ENCODE assay signal across 12 mouse cellular contexts in the genomic region with DNA sequence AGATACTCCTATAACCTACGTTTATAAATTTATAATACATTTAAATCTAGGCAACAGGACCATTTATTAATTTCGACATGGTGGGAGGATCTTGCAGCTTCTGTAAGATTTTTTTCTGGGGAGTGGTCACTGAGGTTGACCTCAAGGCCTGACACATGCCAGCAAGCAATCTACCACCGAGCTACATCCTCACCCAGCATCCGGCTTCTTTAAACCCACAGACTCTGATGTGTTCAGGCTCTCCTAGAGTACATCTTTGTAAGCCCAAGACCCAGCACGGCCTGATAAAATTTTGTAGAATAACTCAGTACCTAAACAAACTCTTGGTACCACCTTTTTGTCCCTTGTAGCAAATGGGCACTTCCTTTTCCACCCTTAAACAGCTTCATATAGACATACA.
"Had no signal": no experiment of that assay in that cellular context is flagged by ENCODE, and none has a peak within 500 bp of the region (broad histone marks: within the 10 kb centered on the region; RNA-seq: fewer than 3 reads in every experiment).

No protein-coding gene starts in this region.

- H3K27ac ChIP-seq: left cerebral cortex, adult 2 months; limb, embryonic 12.5 days; liver, embryonic 13.5 days; lung, embryonic 15.5 days; macrophage had no signal

- H3K4me3 ChIP-seq: left cerebral cortex, adult 2 months; limb, embryonic 12.5 days; liver, embryonic 13.5 days; lung, embryonic 15.5 days; midbrain, embryonic 15.5 days had no signal

- H3K9me3 ChIP-seq: liver, embryonic 13.5 days; lung, embryonic 15.5 days; midbrain, embryonic 15.5 days had no signal

- H3K4me2 ChIP-seq: limb, embryonic 12.5 days; liver, embryonic 13.5 days; lung, embryonic 15.5 days had no signal

- H3K4me1 ChIP-seq: lung, embryonic 15.5 days had no signal

- H3K9ac ChIP-seq: limb, embryonic 12.5 days; liver, embryonic 13.5 days; liver, postnatal 0 days; lung, embryonic 15.5 days had no signal

- ATAC-seq: intestine, embryonic 16.5 days; liver, postnatal 0 days had no signal

- H3K27me3 ChIP-seq: limb, embryonic 12.5 days; liver, embryonic 13.5 days; lung, embryonic 15.5 days; midbrain, embryonic 15.5 days had no signal

- H3K36me3 ChIP-seq: limb, embryonic 12.5 days; liver, embryonic 13.5 days; lung, embryonic 15.5 days; midbrain, embryonic 15.5 days had no signal

- DNase-seq: liver; liver, embryonic 13.5 days; liver, postnatal 0 days; lung, postnatal 14 days; right cerebral cortex, adult 18-20 months; right cerebral cortex, postnatal 25 days had no signal
